Mouse (Mus musculus): ENCODE measurements around the gene Arrb1. TPM values are rescaled to one million over a fixed set of nuclear protein-coding genes. Genes with fewer than 3 reads are reported as not detected.

Gene Arrb1
- polyA plus RNA-seq, 2 experiments = 3.5 to 26.3 TPM

DNA sequence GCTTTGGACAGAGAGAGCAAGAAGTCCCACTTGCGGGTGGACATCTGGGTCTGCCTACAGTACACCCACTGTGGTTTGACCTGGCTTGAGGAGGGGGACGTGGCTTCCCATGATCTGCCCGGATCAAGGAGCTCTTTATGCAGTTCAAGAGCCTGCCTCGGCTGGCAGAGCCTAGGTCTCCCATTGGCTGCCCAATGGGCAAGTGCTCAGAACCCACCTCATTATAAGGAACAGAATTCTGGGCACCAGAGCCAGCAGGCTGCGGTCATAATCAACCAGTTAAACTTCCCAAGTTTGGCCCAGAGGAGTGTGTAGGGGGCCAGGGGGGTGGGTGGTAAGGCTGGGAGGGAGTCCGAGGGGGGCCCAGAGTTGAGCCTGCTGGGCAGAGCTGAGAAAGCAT is 9.0 kb downstream of the Arrb1 start:
- H3K27me3 ChIP-seq (ENCODE audit: control insufficient read depth, insufficient read depth, low read length) = no peaks in the 10 kb centered on the region
- H3K27ac ChIP-seq (replicated peaks; ENCODE audit: low read depth, low read length) = no peak overlapping the region
- DNase-seq (ENCODE audit: low spot score) (no peak), ATAC-seq (ENCODE audit: low FRiP score, low read depth) (no peak)
- no peaks in the 10 kb centered on the region for H3K36me3 ChIP-seq (ENCODE audit: control insufficient read depth, insufficient read depth, low read length)
- no peak overlapping the region for H3K4me3 ChIP-seq (replicated peaks; ENCODE audit: low read length)
- 38% methylated on average over 6 of the region's 6 CpGs for WGBS
- H3K9me3 ChIP-seq (ENCODE audit: control insufficient read depth, low read length) = no peaks in the 10 kb centered on the region
- H3K4me2 ChIP-seq (replicated peaks; ENCODE audit: low read depth, low read length, severe bottlenecking) = no peak overlapping the region
- TF ChIP-seq POLR2A (IDR thresholded peaks at IDR 0.05; ENCODE audit: borderline replicate concordance, extremely low read depth, insufficient read depth, insufficient read length) = no peak
- no peak overlapping the region for H3K9ac ChIP-seq (ENCODE audit: low read depth, low read length, severe bottlenecking)
- H3K4me1 ChIP-seq (ENCODE audit: control insufficient read depth, insufficient read depth, low read length) = peaks cover 47% of the 10 kb centered on the region

DNA sequence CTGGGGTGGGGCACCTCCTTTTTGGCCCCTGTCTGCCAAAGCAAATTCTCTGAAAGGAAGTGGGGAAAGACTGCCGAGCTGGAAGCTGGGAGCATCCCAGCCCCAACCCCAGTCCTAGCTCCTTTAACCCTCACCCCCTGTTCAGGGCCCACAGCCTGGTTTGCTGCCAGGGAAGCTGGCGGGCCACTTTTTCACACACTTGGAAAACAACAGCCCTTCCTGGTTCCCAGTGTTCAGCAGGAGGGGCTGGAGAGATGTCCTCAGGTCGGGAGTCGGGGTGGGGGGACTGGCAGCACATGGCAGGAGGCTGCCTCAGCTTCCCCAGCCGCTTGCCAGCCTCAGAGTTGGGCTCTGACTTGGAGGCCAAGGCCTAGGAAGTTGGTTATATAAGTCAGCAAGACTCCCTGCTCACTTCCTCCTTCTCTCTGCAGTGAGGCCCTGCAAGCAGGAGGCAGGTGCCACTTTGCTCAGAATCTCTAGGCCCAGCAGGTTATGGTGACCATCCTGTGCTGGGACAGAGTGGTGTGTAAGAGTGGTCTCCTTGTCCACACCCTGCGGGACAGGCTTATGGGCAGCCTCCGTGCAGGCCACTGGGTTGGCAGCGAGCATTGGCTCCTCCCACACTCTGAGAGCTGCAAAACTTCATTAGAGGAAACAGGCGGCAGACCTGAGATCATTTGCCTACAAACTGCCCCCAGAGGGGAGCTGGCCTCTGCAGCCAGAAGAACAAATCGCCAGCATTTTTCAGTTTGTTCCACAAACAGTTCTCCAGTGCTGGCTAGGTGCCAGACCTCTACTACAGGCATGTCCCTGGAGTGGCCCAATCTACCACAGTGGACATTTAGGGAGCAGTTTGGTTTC is 10.8 kb downstream of the Arrb1 start:
- Histone ChIP-seq H3K9me3 (ENCODE audit: control insufficient read depth, low read length) (no peaks in the 10 kb centered on the region), H3K4me2 (replicated peaks; ENCODE audit: low read depth, low read length, severe bottlenecking) (0 out of 2 replicates have a peak overlapping the region, but pooled peaks have one; percentile 6), H3K4me1 (ENCODE audit: control insufficient read depth, insufficient read depth, low read length) (peaks cover 35% of the 10 kb centered on the region), H3K36me3 (ENCODE audit: control insufficient read depth, insufficient read depth, low read length) (no peaks in the 10 kb centered on the region), H3K27me3 (ENCODE audit: control insufficient read depth, insufficient read depth, low read length) (no peaks in the 10 kb centered on the region), H3K27ac (replicated peaks; ENCODE audit: low read depth, low read length) (peak overlapping the region; percentile 75), H3K9ac (ENCODE audit: low read depth, low read length, severe bottlenecking) (peak overlapping the region; percentile 18; the same call in 1 of the 2 replicates), H3K4me3 (replicated peaks; ENCODE audit: low read length) (no peak overlapping the region)
- peak; percentile 59 for ATAC-seq (ENCODE audit: low FRiP score, low read depth)
- WGBS = 16% methylated on average over 10 of the region's 10 CpGs
- DNase-seq (ENCODE audit: low spot score) = peak; percentile 73
- no peak for TF ChIP-seq POLR2A (IDR thresholded peaks at IDR 0.05; ENCODE audit: borderline replicate concordance, extremely low read depth, insufficient read depth, insufficient read length)

DNA sequence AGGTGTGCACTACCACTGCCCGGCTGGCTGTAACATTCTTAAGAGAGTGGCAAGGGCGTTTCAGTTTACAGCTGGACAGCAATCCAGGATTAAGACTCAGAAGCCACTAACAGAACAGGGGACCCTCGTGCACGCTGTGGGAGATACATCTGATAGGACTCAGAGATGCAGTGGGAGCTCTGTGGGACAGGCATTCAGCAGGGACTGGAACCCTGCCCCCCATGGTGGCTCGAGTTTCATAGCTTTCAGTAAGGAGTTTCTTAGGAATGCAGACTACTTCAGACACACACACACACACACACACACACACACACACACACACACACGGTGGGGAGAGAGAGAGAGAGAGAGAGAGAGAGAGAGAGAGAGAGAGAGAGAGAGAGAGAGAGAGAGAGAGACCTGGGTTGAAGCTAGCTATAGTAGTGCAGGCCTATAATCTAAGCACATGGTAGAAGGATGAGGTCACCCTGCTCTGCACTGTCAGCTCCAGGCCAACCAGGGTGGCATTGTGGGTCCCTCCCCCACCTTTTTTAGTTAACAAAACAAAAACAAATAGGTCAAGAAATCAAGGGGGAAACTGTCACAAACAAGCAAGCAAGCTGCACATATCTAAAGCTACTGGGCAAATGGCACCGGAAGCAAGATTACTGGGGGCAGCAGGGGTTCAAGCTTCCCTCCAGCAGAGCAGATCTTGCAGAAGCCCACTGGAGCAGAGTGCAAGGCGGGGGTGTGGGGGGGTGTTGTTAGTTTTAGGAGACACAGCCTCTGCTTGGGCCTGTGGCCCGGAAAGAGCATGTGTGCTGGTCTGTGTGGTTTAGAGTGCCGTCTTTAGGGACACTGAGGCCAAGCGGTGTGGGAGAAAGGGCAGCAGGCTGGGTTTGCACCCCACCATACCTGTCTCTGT is 12.6 kb downstream of the Arrb1 start:
- Histone ChIP-seq H3K36me3 (ENCODE audit: control insufficient read depth, insufficient read depth, low read length) (no peaks in the 10 kb centered on the region), H3K4me1 (ENCODE audit: control insufficient read depth, insufficient read depth, low read length) (peaks cover 40% of the 10 kb centered on the region), H3K9ac (ENCODE audit: low read depth, low read length, severe bottlenecking) (no peak overlapping the region), H3K4me2 (replicated peaks; ENCODE audit: low read depth, low read length, severe bottlenecking) (no peak overlapping the region), H3K4me3 (replicated peaks; ENCODE audit: low read length) (no peak overlapping the region), H3K9me3 (ENCODE audit: control insufficient read depth, low read length) (no peaks in the 10 kb centered on the region), H3K27me3 (ENCODE audit: control insufficient read depth, insufficient read depth, low read length) (no peaks in the 10 kb centered on the region), H3K27ac (replicated peaks; ENCODE audit: low read depth, low read length) (no peak overlapping the region; the same call in 1 of the 2 replicates)
- ATAC-seq (ENCODE audit: low FRiP score, low read depth) = peak; percentile 42; the same call in 1 of the 2 replicates
- WGBS = 35% methylated on average over 10 of the region's 11 CpGs
- no peak for TF ChIP-seq POLR2A (IDR thresholded peaks at IDR 0.05; ENCODE audit: borderline replicate concordance, extremely low read depth, insufficient read depth, insufficient read length)
- DNase-seq (ENCODE audit: low spot score) = no peak

DNA sequence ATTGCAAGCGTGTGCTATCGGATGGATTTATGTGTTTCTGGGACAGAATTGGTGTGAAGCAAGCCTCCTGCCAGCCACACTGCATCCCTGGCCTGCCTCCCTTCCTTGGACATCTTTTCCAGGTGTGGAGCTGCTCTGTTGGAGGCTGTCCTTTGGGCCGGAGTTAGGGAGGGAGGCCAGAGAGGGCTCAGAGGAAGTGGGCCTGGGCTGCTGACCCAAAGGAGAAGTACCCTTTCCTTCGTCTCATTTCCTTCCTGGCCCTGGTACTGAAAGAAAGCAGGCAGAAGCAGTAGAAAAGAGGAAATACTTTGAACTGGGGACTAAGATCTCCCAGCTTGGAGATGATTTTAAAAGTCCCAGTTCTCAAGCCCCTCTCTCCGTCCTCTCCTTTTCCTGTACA is 14.4 kb downstream of the Arrb1 start:
- no peak overlapping the region for H3K4me2 ChIP-seq (replicated peaks; ENCODE audit: low read depth, low read length, severe bottlenecking)
- ATAC-seq (ENCODE audit: low FRiP score, low read depth) (no peak), DNase-seq (ENCODE audit: low spot score) (no peak)
- WGBS = 84% methylated on average over 5 of the region's 5 CpGs
- no peaks in the 10 kb centered on the region for H3K36me3 ChIP-seq (ENCODE audit: control insufficient read depth, insufficient read depth, low read length)
- H3K27me3 ChIP-seq (ENCODE audit: control insufficient read depth, insufficient read depth, low read length) = no peaks in the 10 kb centered on the region
- no peak overlapping the region for H3K9ac ChIP-seq (ENCODE audit: low read depth, low read length, severe bottlenecking)
- H3K9me3 ChIP-seq (ENCODE audit: control insufficient read depth, low read length) = no peaks in the 10 kb centered on the region
- TF ChIP-seq POLR2A (IDR thresholded peaks at IDR 0.05; ENCODE audit: borderline replicate concordance, extremely low read depth, insufficient read depth, insufficient read length) = no peak
- peaks cover 47% of the 10 kb centered on the region for H3K4me1 ChIP-seq (ENCODE audit: control insufficient read depth, insufficient read depth, low read length)
- H3K27ac ChIP-seq (replicated peaks; ENCODE audit: low read depth, low read length) = no peak overlapping the region
- H3K4me3 ChIP-seq (replicated peaks; ENCODE audit: low read length) = no peak overlapping the region

DNA sequence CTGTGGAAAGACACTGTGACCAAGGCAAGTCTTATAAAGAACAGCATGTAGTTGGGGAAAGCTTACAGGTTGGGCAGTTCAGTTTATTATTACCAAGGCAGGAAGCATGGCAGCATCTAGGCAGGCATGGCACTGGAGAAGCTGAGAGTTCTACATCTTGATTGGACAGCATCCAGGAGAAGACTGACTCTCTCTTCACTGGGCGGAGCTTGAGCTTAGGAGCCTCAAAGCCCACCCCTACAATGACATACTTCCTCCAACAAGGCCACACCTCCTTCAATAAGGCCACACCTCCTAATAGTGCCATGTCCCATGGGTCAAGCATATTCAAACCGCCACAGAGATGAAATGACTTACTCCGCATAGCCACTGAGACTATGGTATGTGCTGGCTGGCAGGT is 16.4 kb downstream of the Arrb1 start:
- 93% methylated on average over 3 of the region's 3 CpGs for WGBS
- no peak overlapping the region for H3K27ac ChIP-seq (replicated peaks; ENCODE audit: low read depth, low read length)
- no peak overlapping the region for H3K4me3 ChIP-seq (replicated peaks; ENCODE audit: low read length)
- no peaks in the 10 kb centered on the region for H3K36me3 ChIP-seq (ENCODE audit: control insufficient read depth, insufficient read depth, low read length)
- no peak for ATAC-seq (ENCODE audit: low FRiP score, low read depth)
- H3K4me2 ChIP-seq (replicated peaks; ENCODE audit: low read depth, low read length, severe bottlenecking) = no peak overlapping the region
- TF ChIP-seq POLR2A (IDR thresholded peaks at IDR 0.05; ENCODE audit: borderline replicate concordance, extremely low read depth, insufficient read depth, insufficient read length) = no peak
- H3K4me1 ChIP-seq (ENCODE audit: control insufficient read depth, insufficient read depth, low read length) = peaks cover 32% of the 10 kb centered on the region
- H3K27me3 ChIP-seq (ENCODE audit: control insufficient read depth, insufficient read depth, low read length) = no peaks in the 10 kb centered on the region
- DNase-seq (ENCODE audit: low spot score) = no peak
- no peaks in the 10 kb centered on the region for H3K9me3 ChIP-seq (ENCODE audit: control insufficient read depth, low read length)
- H3K9ac ChIP-seq (ENCODE audit: low read depth, low read length, severe bottlenecking) = no peak overlapping the region
